Comparison of ENCODE assay signal across 7 mouse cellular contexts in genomic region chr11:63691041-63691440, GRCm38 (mm10).
DNase-seq lines count a peak whose midpoint lies in the region; ATAC-seq and TF ChIP-seq lines count a peak whose summit lies in the region.

No protein-coding gene starts in this region.

- no peaks in the 10 kb centered on the region for H3K36me3 ChIP-seq in ES-Bruce4 (ENCODE audit: control insufficient read depth, insufficient read depth, low read length, poor library complexity, severe bottlenecking)

- no peak for ATAC-seq in frontal cortex, adult (ENCODE audit: low TSS enrichment)

- TF ChIP-seq CTCF in ES-Bruce4 (IDR thresholded peaks at IDR 0.05; ENCODE audit: low read depth, low read length) = peak; percentile 59

- no peak overlapping the region for H3K4me3 ChIP-seq in ES-Bruce4 (ENCODE audit: low read depth, low read length)

- no peak overlapping the region for H3K9ac ChIP-seq in ES-Bruce4 (ENCODE audit: low read depth, poor library complexity, severe bottlenecking)

- no peak for TF ChIP-seq EP300 in ES-Bruce4 (IDR thresholded peaks at IDR 0.05; ENCODE audit: insufficient read depth, low read depth, low read length)

- H3K27ac ChIP-seq in ES-Bruce4 (ENCODE audit: insufficient read depth, low read length) = no peak overlapping the region

- no peaks in the 10 kb centered on the region for H3K4me1 ChIP-seq in ES-Bruce4 (ENCODE audit: control insufficient read depth, insufficient read depth, low read length)

- no peaks in the 10 kb centered on the region for H3K27me3 ChIP-seq in ES-Bruce4 (ENCODE audit: control insufficient read depth, insufficient read depth, low read length, poor library complexity, severe bottlenecking)

- TF ChIP-seq POLR2A in ES-Bruce4 (IDR thresholded peaks at IDR 0.05; ENCODE audit: insufficient read depth, low read length) = no peak

- DNase-seq in kidney, adult 9 months = peak; percentile 7
- no peak for DNase-seq in kidney, adult 18-20 months
- DNase-seq in 416B (ENCODE audit: low read depth) = peak; percentile 3
- DNase-seq in kidney, postnatal 4 days = peak; percentile 63 to 64
- no peak for DNase-seq in natural killer cell, adult 2 months (ENCODE audit: low spot score in 2 of 2)

- no peaks in the 10 kb centered on the region for H3K9me3 ChIP-seq in ES-Bruce4 (replicated peaks; ENCODE audit: control insufficient read depth, insufficient read depth, low read length, poor library complexity, severe bottlenecking)

Comparison
In these comparisons a context has a peak if more than half of its experiments do, and no peak if none do; other contexts are left out.
1. DNase-seq: peak in kidney, adult 9 months (single experiment), 416B (single experiment) and kidney, postnatal 4 days (2 of 2); none in kidney, adult 18-20 months (single experiment) and natural killer cell, adult 2 months (0 of 2).